Mouse (Mus musculus) retina, postnatal 7 days (tissue): ENCODE results near the gene Cwc22.

Experiments used
- DNase-seq: peaks from one replicate; pipeline ENCODE4 v3.0.0-alpha.2; 2012; ENCODE audit warnings: low read depth, low spot score

Gene Cwc22

DNA sequence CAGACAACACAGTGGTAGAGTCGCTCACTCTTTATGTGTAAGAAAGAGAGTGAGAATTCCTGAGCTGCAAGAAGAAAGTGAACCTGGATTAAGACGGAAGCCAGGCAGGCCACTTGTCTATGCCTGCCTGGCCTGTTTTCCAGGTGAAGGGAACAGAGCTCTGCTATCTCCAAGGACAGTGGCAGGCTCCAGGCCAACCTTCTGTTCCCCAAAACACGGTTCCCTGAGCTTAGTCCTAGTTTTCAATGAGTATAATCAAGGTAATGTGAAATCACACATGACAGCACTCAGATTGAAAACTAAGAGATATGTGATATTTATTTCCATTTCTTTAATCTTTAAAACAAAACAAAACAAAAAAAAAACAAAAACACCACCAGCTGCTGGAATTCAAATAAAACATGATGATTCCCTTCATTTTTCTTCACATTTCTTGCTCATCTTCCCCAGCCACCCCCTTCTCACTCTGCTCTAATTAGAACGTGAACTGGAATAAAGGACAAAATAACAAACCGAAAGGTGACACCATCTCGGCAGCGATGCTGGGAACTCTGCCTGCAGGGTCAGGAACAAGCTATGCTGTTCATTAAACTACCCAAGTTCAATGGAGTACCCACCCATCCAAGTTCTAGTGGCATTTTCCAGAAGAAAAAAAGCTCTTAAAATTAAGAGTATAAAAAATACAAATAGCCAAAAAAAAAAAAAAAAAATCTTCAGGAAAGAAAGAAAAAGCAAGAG lies 20.8 kb downstream of the Cwc22 start:
- no peak for DNase-seq

DNA sequence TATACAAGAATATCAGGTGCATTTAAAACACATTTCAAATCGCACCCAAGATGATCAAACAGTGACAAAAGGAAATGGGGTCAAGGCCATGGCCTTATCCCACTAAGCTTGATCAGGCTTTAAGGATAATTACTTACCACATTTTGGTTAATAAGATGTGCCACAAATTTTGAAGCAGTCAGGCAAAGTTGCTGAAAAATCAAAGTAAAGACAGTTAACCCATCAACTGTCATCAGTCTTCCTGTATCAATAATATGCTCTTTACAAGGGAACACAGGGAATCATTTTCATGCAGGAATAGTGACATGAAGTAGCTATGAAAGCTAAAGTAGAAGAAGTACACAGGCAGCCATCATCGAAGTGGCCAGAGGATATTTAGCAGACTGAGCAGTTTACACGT lies 22.2 kb downstream of the Cwc22 start:
- no peak for DNase-seq

DNA sequence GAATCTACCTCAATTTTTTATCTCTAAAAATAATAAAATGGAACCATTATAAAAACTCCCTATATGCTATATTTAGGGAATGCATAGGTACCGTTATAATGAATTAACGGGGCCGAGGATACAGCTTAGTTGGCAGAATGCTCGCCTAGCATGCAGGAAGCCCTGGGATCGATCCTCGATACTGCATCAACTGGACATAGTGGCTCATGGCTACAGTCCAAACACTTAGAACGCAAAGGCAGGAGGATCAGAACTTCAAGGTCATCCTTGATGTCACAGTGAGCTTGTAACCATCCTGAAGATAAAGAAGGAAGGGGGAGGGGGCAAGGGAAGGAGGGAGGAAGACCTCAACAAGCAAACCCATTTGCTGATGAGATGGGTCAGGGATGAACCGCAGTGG lies 23.0 kb downstream of the Cwc22 start:
- no peak for DNase-seq

GRCm38 (mm10) chr2:77921307-77921706 lies 24.9 kb downstream of the Cwc22 start:
- no peak for DNase-seq

DNA sequence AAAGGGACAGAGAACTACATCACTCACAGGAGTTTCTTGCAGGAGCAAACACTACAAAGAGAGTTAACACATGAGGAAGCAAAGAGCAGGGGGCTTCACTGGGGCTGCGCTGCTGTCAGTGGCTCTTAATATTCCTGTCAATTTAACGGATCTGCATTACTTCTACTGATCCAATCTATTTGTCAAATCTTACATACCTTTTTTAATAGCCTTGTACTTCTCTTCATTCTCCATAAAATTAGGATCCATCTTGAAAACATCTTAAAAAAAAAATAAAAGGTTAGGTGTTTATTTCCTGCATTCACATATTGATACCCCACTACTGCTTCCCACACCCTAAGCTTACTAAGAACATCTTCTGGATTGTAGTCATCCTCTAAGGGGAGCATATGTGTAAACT lies 25.6 kb downstream of the Cwc22 start:
- no peak for DNase-seq

DNA sequence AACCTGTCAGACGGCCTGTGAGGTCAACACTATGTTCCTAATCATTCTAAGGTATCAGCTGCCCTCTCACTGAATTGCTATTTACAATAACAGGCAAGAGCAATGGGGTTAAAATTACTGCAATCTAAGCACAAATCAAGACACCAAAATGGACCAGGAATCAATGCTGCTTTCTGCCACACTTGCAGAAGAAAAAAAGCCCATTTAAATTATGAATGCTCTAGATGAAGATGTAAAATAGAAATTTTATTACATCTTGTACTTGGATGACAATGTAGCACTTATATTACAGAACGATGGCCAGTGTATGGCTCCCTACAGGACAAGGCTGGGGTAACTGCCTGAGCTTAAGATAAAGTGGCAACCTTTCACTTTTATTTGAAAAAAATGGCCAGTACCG lies 27.7 kb downstream of the Cwc22 start:
- no peak for DNase-seq

- no peak for DNase-seq
Measured at GRCm38 (mm10) chr2:77918006-77918405, 28.2 kb downstream of the Cwc22 start.

DNA sequence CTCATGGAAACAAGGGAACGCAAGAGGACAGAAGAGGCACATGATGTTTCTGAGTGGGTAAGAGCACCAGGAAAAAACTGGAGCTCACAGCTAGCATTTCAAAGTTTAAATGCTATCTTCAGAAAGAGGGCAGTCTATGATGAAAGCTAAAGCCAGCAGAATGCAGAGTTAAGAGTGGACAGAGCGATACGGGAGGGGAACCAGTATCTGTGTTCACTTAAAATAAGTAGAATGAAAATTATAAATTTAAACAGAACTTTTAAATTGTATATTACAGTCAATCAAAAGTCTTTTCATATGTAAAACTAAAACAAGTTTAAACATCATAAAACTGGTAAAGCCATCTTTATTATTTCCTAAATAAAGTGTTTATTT lies 28.8 kb downstream of the Cwc22 start:
- no peak for DNase-seq

DNA sequence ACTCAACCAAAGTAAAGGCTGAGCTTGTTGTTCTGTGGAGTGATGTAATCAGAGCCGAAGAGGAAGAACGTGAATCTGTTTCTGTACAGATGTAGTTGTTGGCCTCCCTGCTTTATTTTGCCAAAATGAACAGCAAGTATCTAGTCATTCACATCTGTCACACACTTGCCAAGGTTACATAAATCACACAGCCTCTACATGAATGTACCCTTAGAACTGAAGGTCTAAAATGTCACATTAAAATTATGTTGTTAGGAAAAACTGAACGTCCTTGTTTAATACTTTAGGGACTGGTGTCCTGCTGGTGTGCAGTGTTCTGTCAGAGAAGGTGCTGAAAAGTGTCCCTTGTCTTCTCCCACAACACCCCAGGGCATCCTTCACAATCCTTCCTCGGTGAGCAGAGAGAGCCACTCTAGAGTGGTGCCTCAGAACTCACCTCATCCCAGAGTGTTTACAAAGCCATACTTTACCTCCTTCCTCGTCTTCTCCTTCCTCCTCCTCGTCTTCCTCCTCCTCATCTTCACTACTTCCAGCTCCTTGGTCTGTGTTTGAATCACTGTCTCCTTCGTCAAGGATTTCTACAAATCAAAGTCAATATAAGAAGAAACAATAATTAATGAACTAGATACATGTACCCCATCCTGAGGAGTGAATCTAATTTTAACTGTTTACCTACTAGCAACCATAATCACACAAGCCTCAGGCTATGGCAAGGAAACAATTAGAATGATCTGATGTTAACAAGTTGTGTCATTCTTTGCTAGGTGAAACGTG lies 29.4 kb downstream of the Cwc22 start:
- DNase-seq, result no peak

- no peak for DNase-seq
Measured at GRCm38 (mm10) chr2:77915187-77915586, 31.0 kb downstream of the Cwc22 start.

DNA sequence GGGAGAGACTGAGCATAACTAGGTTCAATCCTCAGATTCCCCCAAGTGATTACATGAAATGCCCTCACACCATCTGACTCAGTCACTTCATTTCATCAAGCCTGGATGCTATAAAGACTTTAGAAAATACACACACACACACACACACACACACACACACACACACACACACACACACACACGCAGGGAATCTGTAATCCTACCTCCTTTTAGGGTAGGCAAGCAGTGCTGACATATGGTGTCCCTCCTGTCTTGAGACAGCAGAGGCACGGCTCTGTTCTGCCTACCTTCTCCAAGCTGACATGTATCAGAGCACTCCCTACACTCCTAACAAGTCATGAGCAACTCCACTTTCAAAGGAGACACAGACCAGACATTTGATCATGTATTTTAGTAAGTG lies 32.5 kb downstream of the Cwc22 start:
- DNase-seq, result no peak

DNA sequence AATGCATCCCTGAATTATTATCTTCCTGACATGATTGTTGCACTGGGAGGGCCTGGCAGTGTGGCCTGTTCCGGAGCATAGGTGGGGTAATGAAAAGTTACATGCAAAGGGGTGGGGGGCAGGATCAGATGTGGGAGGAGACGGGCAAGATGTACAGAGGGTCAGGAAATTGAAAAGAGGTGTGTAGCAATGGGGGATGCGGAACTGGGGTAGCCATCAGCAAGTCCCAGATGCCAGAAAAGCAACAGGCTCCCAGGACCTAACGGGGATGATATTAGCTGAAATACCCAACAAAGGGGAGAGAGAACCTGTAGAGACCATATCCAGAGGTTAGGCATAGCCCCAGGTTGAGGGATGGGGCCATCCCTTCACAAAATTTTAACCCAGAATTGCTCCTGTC lies 34.0 kb downstream of the Cwc22 start:
- DNase-seq, result no peak

DNA sequence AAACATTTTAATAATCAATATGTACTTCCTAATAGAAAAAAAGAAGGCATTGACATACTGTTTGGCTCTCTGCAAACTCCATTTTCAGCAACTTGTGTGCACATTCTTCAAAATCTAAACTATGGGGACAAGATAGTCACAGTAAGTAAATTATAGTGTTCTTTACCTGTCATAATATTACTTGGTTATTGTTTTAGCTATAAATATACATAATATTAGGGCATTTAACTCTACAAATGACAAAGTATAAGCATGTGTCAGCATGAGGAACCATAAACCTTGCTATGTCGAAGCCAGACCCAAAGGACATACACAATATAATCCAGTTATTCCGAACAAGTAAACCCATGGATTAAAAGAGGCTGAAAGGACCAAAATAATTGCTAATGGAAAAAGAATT lies 34.7 kb downstream of the Cwc22 start:
- no peak for DNase-seq

GRCm38 (mm10) chr2:77910216-77910615 lies 36.0 kb downstream of the Cwc22 start:
- no peak for DNase-seq

- DNase-seq, result no peak
Measured at GRCm38 (mm10) chr2:77907164-77907563, 39.0 kb downstream of the Cwc22 start.

DNA sequence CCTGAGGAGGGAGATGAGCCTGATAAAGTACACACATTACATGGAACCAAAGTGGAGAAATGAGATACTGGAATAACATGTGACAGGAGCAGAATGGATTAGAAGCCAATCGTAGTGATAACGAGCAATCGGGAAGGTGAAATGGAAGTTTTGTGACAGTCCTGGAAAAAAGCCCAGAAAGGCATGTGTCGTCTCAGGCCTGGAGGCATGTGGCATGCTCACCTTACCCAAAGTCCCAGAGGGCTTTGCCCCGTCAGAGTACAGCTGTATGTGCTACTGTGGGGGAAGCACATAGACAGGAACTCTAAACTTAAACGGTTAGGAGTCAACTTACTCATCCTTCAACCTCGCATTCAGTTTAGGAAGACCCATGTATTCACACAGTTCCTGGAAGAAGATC lies 41.2 kb downstream of the Cwc22 start:
- DNase-seq, result no peak

GRCm38 (mm10) chr2:77904495-77904894 lies 41.7 kb downstream of the Cwc22 start:
- no peak for DNase-seq

GRCm38 (mm10) chr2:77903979-77904378 lies 42.2 kb downstream of the Cwc22 start:
- DNase-seq, result no peak

- no peak for DNase-seq
Measured at GRCm38 (mm10) chr2:77903098-77903497, 43.1 kb downstream of the Cwc22 start.

GRCm38 (mm10) chr2:77901269-77901668 lies 44.9 kb downstream of the Cwc22 start:
- no peak for DNase-seq

DNA sequence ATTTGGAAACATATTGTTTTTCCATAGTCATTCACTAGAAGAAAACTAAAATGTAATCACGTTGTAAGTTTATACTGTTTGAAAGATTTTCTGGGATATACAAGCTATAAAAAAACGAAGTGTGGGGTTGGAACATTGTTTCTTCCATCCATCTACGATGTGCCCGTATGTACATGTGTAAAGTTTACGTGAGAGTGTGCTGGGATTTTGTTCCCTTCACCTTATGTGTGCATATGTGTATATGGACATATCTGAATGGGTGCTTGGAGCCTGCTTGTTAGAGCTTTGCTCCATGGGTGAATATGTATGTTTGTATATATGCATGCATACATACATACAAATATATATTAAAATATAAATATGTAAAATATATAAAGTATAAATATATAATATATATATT lies 45.4 kb downstream of the Cwc22 start:
- no peak for DNase-seq

DNA sequence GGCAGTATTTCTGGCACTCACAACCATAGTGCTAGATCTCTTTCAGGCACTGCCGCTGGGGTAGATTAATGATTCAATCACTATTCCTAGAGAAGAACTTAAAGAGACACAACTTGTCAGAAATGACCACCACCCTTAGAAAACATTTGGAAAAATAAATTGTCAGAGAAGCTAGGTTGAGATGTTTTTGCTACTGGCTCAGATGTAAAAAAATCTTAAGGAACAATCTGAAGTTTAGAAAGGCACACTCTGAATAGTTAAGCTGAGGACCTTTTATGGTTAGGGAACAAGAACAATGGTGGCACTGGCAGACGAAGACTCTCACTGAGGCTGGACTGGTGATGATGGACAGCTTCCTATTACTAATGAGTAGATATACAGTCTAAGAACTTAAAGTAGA lies 46.1 kb downstream of the Cwc22 start:
- DNase-seq, result no peak

DNA sequence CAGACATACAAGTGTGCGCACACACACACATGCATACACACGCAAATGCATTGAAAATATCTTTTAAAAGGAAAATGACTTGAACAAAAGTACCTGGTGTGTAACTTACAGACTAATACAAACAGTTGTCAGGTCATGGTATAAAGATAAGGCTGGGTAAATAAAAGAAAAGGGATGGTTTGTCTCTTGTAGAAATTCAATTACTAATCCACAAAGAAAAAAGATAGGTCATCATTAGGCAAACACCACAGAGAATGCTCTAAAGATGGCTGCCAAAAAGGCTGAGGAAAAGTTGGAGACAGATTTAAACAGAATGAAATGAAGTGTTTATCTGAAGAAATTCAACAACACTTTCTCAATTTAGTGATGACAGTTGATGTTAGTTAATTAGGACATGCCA lies 47.7 kb downstream of the Cwc22 start:
- DNase-seq, result no peak
